Mouse (Mus musculus) MEL (cell line): ENCODE results near the gene Nucb2.

Experiments
- E2F4 ChIP-seq: IDR thresholded peaks from 2 replicates; pipeline ENCODE4 v1.6.1; 2011; ENCODE audit warnings: low read depth, low read length, improper control_type of control experiment, borderline replicate concordance
- EP300 ChIP-seq, 2 experiments: IDR thresholded peaks; 2 replicates each; pipeline ENCODE4 v1.6.1; 2011; ENCODE audit warnings: improper control_type of control experiment in 2 of 2, low read length in 2 of 2, low read depth in 1 of 2, mild to moderate bottlenecking in 1 of 2
- GATA1 ChIP-seq: IDR thresholded peaks from 2 replicates; pipeline ENCODE4 v1.6.1; 2011; ENCODE audit warnings: low read depth, low read length, improper control_type of control experiment
- HCFC1 ChIP-seq: IDR thresholded peaks from 2 replicates; pipeline ENCODE4 v1.6.1; 2012; ENCODE audit warnings: low read depth, mild to moderate bottlenecking, inconsistent platforms, low read length, improper control_type of control experiment, moderate library complexity
- ZNF384 ChIP-seq: IDR thresholded peaks from 2 replicates; pipeline ENCODE4 v1.6.1; 2012; ENCODE audit warnings: low read depth, mild to moderate bottlenecking, inconsistent platforms, low read length, improper control_type of control experiment

- no peak for TF ChIP-seq EP300 (IDR thresholded peaks at IDR 0.05; ENCODE audit: low read depth in 1 of 2, low read length in 2 of 2)
- no peak for TF ChIP-seq E2F4
- no peak for TF ChIP-seq GATA1
- no peak for TF ChIP-seq ZNF384
- no peak for TF ChIP-seq HCFC1
Measured at GRCm38 (mm10) chr7:116483782-116484181, 20.4 kb upstream of the Nucb2 start.
